Mouse (Mus musculus) liver, embryonic 14.5 days (tissue): ENCODE data around the gene Dennd5a.

Experiments
- CTCF ChIP-seq: IDR thresholded peaks from 2 replicates; pipeline ENCODE4 v1.5.1; 2016; ENCODE audit warnings: antibody characterized with exemption, low read depth, control low read depth
- EP300 ChIP-seq: IDR thresholded peaks from 2 replicates; pipeline ENCODE4 v1.6.1; 2016; ENCODE audit warnings: antibody characterized with exemption, low read depth

- no peak for TF ChIP-seq CTCF
- TF ChIP-seq EP300: no peak
Measured at GRCm38 (mm10) chr7:109890256-109890655, 70.0 kb downstream of the Dennd5a start.
